Mouse (Mus musculus): ENCODE measurements at regions not wholly inside any gene's neighbourhood (a gene's known extent, or its start where the extent isn't known, plus 50 kb on each side); places are given as distances from the start of the nearest gene placed in this dataset.
A peak's percentile ranks its signal among the peaks of the same experiment; 100 is the strongest.

GRCm38 (mm10) chrX:61652377-61652776, 56.9 kb upstream of the Ldoc1 start:
- no peak for DNase-seq

GRCm38 (mm10) chrX:61653077-61653476, 56.2 kb upstream of the Ldoc1 start:
- DNase-seq = peak; percentile 1

All from lung, postnatal 10 days (tissue).